Mouse (Mus musculus) heart, adult 2 months (tissue): ENCODE data around the gene Kazald1.

Experiments used
- CTCF ChIP-seq: fragments of 200-600 bp; IDR thresholded peaks from 2 replicates; pipeline ENCODE4 v1.8.1; 2022; ENCODE audit warnings: antibody characterized with exemption, mild to moderate bottlenecking, moderate library complexity
- EP300 ChIP-seq: fragments of 200-500 bp; IDR thresholded peaks from 2 replicates; pipeline ENCODE4 v1.6.1; 2011; ENCODE audit warnings: low read depth, low read length, control low read depth; ENCODE audit not compliant: insufficient read depth

DNA sequence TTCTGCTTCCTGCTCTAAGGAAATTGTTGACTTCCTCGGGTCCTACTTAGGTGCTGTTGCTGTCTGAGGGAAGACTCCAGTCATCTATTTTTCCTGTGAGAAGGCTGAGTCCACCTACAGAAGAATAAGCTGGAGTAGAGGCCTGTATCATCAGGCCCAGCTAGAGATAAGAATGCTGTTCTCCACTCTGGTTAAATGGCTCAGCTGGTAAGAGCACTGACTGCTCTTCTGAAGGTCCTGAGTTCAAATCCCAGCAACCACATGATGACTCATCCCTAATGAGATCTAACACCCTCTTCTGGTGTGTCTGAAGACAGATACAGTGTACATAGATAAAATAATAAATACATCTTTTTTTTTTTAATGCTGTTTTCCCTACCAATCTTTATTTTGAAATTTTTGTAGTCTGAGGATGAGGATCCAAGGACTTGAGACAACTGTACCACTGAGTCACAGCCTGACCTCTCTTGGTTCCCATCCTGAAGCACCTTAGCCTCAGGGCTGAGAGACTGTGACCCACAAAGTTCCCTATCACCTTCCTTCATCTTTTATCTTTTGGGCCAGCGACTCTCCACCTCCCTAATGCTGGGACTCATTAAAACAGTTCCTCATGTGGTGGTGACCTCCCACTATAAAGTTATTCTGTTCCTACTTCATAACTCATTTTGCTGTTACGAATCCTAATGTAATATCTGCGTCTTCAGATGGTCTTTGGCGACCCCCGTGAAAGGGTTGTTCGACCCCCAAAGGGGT is 7.1 kb upstream of the Kazald1 start:
- no peak for TF ChIP-seq EP300
- TF ChIP-seq CTCF = no peak
